Mouse (Mus musculus) liver, adult 2 months (tissue): ENCODE measurements around the gene Rpl35a.

ENCODE experiments used
- CTCF ChIP-seq: fragments of 200-500 bp; IDR thresholded peaks from 2 replicates; pipeline ENCODE4 v1.5.1; 2011; ENCODE audit warnings: low read depth, low read length, control low read depth
- POLR2A ChIP-seq: fragments of 200-500 bp; IDR thresholded peaks from 2 replicates; pipeline ENCODE4 v1.6.1; 2011; ENCODE audit warnings: low read length, control low read depth; ENCODE audit not compliant: insufficient read depth; ENCODE audit errors: extremely low read depth

GRCm38 (mm10) chr16:33076078-33076477, 19.8 kb downstream of the Rpl35a start:
- no peak for TF ChIP-seq CTCF
- TF ChIP-seq POLR2A: no peak
